Mouse (Mus musculus): ENCODE results near the gene Me3.

The Me3 gene

GRCm38 (mm10) chr7:89829201-89829600 is 197.0 kb downstream of the Me3 start:
- peak in 1 of 2 experiments; percentile 24 for DNase-seq (ENCODE audit: low spot score in 2 of 2)

- DNase-seq (ENCODE audit: low spot score in 2 of 2): no peak
These were observed 201.3 kb downstream of the Me3 start for GRCm38 (mm10) chr7:89833521-89833920.

GRCm38 (mm10) chr7:89835566-89835965 is 203.4 kb downstream of the Me3 start:
- DNase-seq (ENCODE audit: low spot score in 2 of 2): no peak

- no peak for DNase-seq (ENCODE audit: low spot score in 2 of 2)
These were observed 204.5 kb downstream of the Me3 start for GRCm38 (mm10) chr7:89836676-89837075.

- no peak for DNase-seq (ENCODE audit: low spot score in 2 of 2)
These were observed 205.6 kb downstream of the Me3 start for GRCm38 (mm10) chr7:89837841-89838240.

GRCm38 (mm10) chr7:89839721-89840120 is 207.5 kb downstream of the Me3 start:
- no peak for DNase-seq (ENCODE audit: low spot score in 2 of 2)

GRCm38 (mm10) chr7:89841670-89842403 is 209.6 kb downstream of the Me3 start:
- DNase-seq (ENCODE audit: low spot score in 2 of 2): peak; percentile 92 to 93

GRCm38 (mm10) chr7:89842404-89842715 is 210.2 kb downstream of the Me3 start:
- no peak for DNase-seq (ENCODE audit: low spot score in 2 of 2)

- DNase-seq (ENCODE audit: low spot score in 2 of 2): no peak
These were observed 210.9 kb downstream of the Me3 start for GRCm38 (mm10) chr7:89843121-89843520.

GRCm38 (mm10) chr7:89843533-89843932 is 211.3 kb downstream of the Me3 start:
- DNase-seq (ENCODE audit: low spot score in 2 of 2): peak in 1 of 2 experiments; percentile 32

GRCm38 (mm10) chr7:89845669-89846068 is 213.5 kb downstream of the Me3 start:
- DNase-seq (ENCODE audit: low spot score in 2 of 2): peak in 1 of 2 experiments; percentile 24

- no peak for DNase-seq (ENCODE audit: low spot score in 2 of 2)
These were observed 218.3 kb downstream of the Me3 start for GRCm38 (mm10) chr7:89850510-89850909.

GRCm38 (mm10) chr7:89852158-89853095 is 220.2 kb downstream of the Me3 start:
- no peak for DNase-seq (ENCODE audit: low spot score in 2 of 2)

GRCm38 (mm10) chr7:89853131-89853530 is 220.9 kb downstream of the Me3 start:
- DNase-seq (ENCODE audit: low spot score in 2 of 2): no peak

- no peak for DNase-seq (ENCODE audit: low spot score in 2 of 2)
These were observed 223.0 kb downstream of the Me3 start for GRCm38 (mm10) chr7:89855196-89855595.

GRCm38 (mm10) chr7:89856440-89857217 is 224.4 kb downstream of the Me3 start:
- DNase-seq (ENCODE audit: low spot score in 2 of 2): no peak

- no peak for DNase-seq (ENCODE audit: low spot score in 2 of 2)
These were observed 232.6 kb downstream of the Me3 start for GRCm38 (mm10) chr7:89864769-89865168.

GRCm38 (mm10) chr7:89867221-89867620 is 235.0 kb downstream of the Me3 start:
- no peak for DNase-seq (ENCODE audit: low spot score in 2 of 2)

- no peak for DNase-seq (ENCODE audit: low spot score in 2 of 2)
These were observed 247.5 kb downstream of the Me3 start for GRCm38 (mm10) chr7:89879686-89880085.

GRCm38 (mm10) chr7:89884551-89884950 is 252.4 kb downstream of the Me3 start:
- DNase-seq (ENCODE audit: low spot score in 2 of 2): no peak

GRCm38 (mm10) chr7:89891412-89891811 is 259.2 kb downstream of the Me3 start:
- no peak for DNase-seq (ENCODE audit: low spot score in 2 of 2)

GRCm38 (mm10) chr7:89891856-89892255 is 259.7 kb downstream of the Me3 start:
- DNase-seq (ENCODE audit: low spot score in 2 of 2): no peak

Measured in right cerebral cortex, postnatal 10 days (tissue).